Mouse (Mus musculus) ES-E14 (cell line): ENCODE measurements at regions not wholly inside any gene's neighbourhood (a gene's known extent, or its start where the extent isn't known, plus 50 kb on each side); places are given as distances from the start of the nearest gene placed in this dataset.

ENCODE experiments used
- DNase-seq: peaks from one replicate; pipeline ENCODE4 v3.0.0-alpha.2; 2013; ENCODE audit warnings: low read depth, low spot score
- H3K27ac ChIP-seq: 2 replicates; pipeline ENCODE4 v1.5.1; 2012; ENCODE audit warnings: low read depth, mild to moderate bottlenecking, low read length, moderate library complexity, mixed read lengths; ENCODE audit not compliant: poor library complexity, insufficient read depth, severe bottlenecking
- H3K36me3 ChIP-seq: 2 replicates; pipeline ENCODE4 v1.6.1; 2012; ENCODE audit warnings: mild to moderate bottlenecking, low read length, moderate library complexity, mixed read lengths; ENCODE audit not compliant: control insufficient read depth, poor library complexity, insufficient read depth, severe bottlenecking
- H3K4me1 ChIP-seq, 2 experiments: fragments of 150-350 bp in 1 of 2; sonication (generic) in 1 of 2; 2 replicates each; pipeline ENCODE4 v1.6.1; 2012; ENCODE audit warnings: low read length in 2 of 2, mild to moderate bottlenecking in 1 of 2, mixed read lengths in 1 of 2; ENCODE audit not compliant: control insufficient read depth in 2 of 2, insufficient read depth in 2 of 2, poor library complexity in 1 of 2
- H3K4me3 ChIP-seq, 2 experiments: fragments of 150-350 bp in 1 of 2; sonication (generic) in 1 of 2; 2 replicates each; pipeline ENCODE4 v1.5.1; 2012; ENCODE audit warnings: low read length in 2 of 2, low read depth in 1 of 2, mild to moderate bottlenecking in 1 of 2, mixed read lengths in 1 of 2; ENCODE audit not compliant: insufficient read depth in 1 of 2, poor library complexity in 1 of 2, severe bottlenecking in 1 of 2
- H3K9ac ChIP-seq: 2 replicates; pipeline ENCODE4 v1.6.1; 2012; ENCODE audit warnings: low read depth, mild to moderate bottlenecking, low read length, mixed read lengths; ENCODE audit not compliant: poor library complexity, insufficient read depth, severe bottlenecking
- H3K9me3 ChIP-seq: fragments of 150-350 bp; sonication (generic); 2 replicates; pipeline ENCODE4 v1.6.1; 2012; ENCODE audit warnings: low read depth, mild to moderate bottlenecking, low read length; ENCODE audit not compliant: control insufficient read depth, insufficient read depth
- CHD2 ChIP-seq: IDR thresholded peaks from 2 replicates; pipeline ENCODE4 v1.6.1; 2014; ENCODE audit warnings: mild to moderate bottlenecking, low read depth, low read length, inconsistent platforms
- HCFC1 ChIP-seq: IDR thresholded peaks from 2 replicates; pipeline ENCODE4 v1.6.1; 2012; ENCODE audit warnings: low read length, inconsistent platforms, borderline replicate concordance; ENCODE audit not compliant: insufficient read depth
- MAFK ChIP-seq: IDR thresholded peaks from 2 replicates; pipeline ENCODE4 v1.6.1; 2014; ENCODE audit warnings: mild to moderate bottlenecking, low read depth, low read length, inconsistent platforms; ENCODE audit not compliant: insufficient read depth
- ZC3H11A ChIP-seq: IDR thresholded peaks from 2 replicates; pipeline ENCODE4 v1.6.1; 2012; ENCODE audit warnings: low read depth, mild to moderate bottlenecking, inconsistent platforms, low read length, borderline replicate concordance
- ZNF384 ChIP-seq: IDR thresholded peaks from 2 replicates; pipeline ENCODE4 v1.6.1; 2012; ENCODE audit warnings: low read depth, low read length, inconsistent platforms
- in situ Hi-C, 2 experiments: fragments of 600-800 bp; cut with MboI; formaldehyde crosslinking; loops; one replicate each; pipeline ENCODE4 v1.15.1; 2025; ENCODE audit warnings: low sequenced_read_pairs in 2 of 2, inconsistent platforms in 1 of 2; ENCODE audit not compliant: unreplicated experiment in 2 of 2

GRCm38 (mm10) chr13:53526880-53527279, 54.0 kb upstream of the Msx2 start:
- no peak overlapping the region for H3K27ac ChIP-seq

GRCm38 (mm10) chr13:53522807-53523206, 49.9 kb upstream of the Msx2 start:
- no peak for TF ChIP-seq CHD2
- no peak for TF ChIP-seq MAFK
- TF ChIP-seq ZC3H11A: no peak
- no peak overlapping the region for H3K4me3 ChIP-seq
- H3K27ac ChIP-seq: no peak overlapping the region
- in situ Hi-C loops: no loop called here
- no peaks in the 10 kb centered on the region for H3K4me1 ChIP-seq
- H3K36me3 ChIP-seq: no peaks in the 10 kb centered on the region
- no peak overlapping the region for H3K9ac ChIP-seq
- no peak for DNase-seq
- no peaks in the 10 kb centered on the region for H3K9me3 ChIP-seq

More at GRCm38 (mm10) chr13:53526880-53527279, 54.0 kb upstream of the Msx2 start:
- DNase-seq: no peak
- TF ChIP-seq ZNF384: no peak
- TF ChIP-seq MAFK: no peak
- no peak for TF ChIP-seq CHD2
- no peak for TF ChIP-seq ZC3H11A
- no peak for TF ChIP-seq HCFC1
- Histone ChIP-seq H3K9ac (no peak overlapping the region), H3K36me3 (no peaks in the 10 kb centered on the region), H3K4me1 (no peaks in the 10 kb centered on the region), H3K9me3 (no peaks in the 10 kb centered on the region), H3K4me3 (no peak overlapping the region)
- in situ Hi-C loops: no loop called here
